Mouse (Mus musculus): ENCODE measurements around the gene Tsfm. TPM values are rescaled to one million over a fixed set of nuclear protein-coding genes. Genes with fewer than 3 reads are reported as not detected.
A peak's percentile ranks its signal among the peaks of the same experiment; 100 is the strongest.

Tsfm gene
- polyA plus RNA-seq (2021; fragmentation: Nextera tagmentation): 53.7 and 58.3 TPM in 2 replicates
- long read RNA-seq, experiment 1, transcript Tsfm-201 (6 exons, 1,206 nt): major isoform, 68 of 88 reads
- long read RNA-seq, experiment 1, transcript Tsfm-206 (5 exons, 656 nt): minor isoform, 9 of 88 reads
- long read RNA-seq, experiment 1, partial matches to known transcripts: 3 of 88 reads
- long read RNA-seq, experiment 1, other reads (novel, unspliced or antisense): 8 of 88 reads
- long read RNA-seq, experiment 2, transcript Tsfm-206 (5 exons, 656 nt): minor isoform, 13 of 90 reads
- long read RNA-seq, experiment 2, transcript Tsfm-201 (6 exons, 1,206 nt): major isoform, 71 of 90 reads
- long read RNA-seq, experiment 2, partial matches to known transcripts: 0 of 90 reads
- long read RNA-seq, experiment 2, other reads (novel, unspliced or antisense): 6 of 90 reads

GRCm38 (mm10) chr10:127030336-127031296 is at the start of gene Tsfm:
TSS of gene Tsfm (minus strand) at chr10:127030840.

DNA sequence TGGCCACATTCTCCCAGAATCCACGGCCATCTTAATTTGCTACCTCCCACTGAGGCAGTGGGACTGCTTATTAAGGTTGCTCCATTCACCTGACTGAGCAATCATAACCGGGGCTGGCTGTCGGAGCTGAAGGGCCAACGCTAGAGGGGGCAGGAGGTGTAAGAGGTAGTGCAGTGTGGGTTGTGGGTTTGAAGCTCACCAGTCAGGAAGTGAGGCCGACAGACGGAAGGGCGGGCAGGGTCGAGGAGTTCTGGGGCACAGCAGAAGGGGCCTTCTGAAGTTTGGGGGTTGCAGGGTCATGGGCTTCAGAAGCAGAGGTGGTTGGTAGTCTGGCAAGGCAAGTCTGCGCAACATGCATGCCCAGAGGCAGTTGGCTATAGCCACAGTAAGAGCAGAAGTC is 44.4 kb upstream of the Tsfm start, which contains the start of gene Agap2:
Gene Agap2, plus strand, starts transcription at position 205 of the 400 bp plus-strand sequence.

GRCm38 (mm10) chr10:127070190-127071121 is 39.8 kb upstream of the Tsfm start, which contains the start of gene Tspan31:
TSS of gene Tspan31 (minus strand) at chr10:127070264.

DNA sequence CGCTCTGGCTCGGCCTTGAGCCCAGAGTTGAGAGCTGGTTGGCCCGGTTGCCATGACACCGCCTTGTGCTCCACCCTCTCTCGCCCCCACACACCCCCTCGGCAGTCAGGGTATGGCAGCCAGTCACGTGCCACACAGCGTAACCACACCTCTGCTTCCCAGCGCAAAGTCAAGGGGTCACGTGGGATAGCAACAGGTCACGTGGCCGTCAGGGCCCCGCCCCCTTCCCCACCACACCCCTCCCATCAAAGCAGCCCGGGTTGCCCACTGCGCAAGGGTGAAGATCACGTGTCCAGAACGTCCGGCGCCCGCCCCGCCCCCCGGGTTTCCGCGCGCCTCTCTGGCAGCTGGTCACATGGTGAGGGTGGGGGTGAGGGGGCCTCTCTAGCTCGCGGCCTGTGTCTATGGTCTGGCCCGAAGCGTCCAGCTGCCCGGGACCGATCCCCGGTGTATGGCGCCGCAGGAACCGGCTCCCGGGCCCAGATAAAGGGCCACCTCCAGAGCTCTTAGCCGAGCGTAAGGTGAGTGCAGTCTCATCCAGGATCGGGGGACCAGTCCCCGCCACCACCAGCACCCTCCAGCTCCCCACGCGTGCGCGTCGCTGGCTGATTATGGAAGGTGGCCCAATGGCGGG is 32.7 kb upstream of the Tsfm start, which contains the start of gene Cdk4:
Gene Cdk4, plus strand, starts transcription at position 296 of the 634 bp plus-strand sequence.

DNA sequence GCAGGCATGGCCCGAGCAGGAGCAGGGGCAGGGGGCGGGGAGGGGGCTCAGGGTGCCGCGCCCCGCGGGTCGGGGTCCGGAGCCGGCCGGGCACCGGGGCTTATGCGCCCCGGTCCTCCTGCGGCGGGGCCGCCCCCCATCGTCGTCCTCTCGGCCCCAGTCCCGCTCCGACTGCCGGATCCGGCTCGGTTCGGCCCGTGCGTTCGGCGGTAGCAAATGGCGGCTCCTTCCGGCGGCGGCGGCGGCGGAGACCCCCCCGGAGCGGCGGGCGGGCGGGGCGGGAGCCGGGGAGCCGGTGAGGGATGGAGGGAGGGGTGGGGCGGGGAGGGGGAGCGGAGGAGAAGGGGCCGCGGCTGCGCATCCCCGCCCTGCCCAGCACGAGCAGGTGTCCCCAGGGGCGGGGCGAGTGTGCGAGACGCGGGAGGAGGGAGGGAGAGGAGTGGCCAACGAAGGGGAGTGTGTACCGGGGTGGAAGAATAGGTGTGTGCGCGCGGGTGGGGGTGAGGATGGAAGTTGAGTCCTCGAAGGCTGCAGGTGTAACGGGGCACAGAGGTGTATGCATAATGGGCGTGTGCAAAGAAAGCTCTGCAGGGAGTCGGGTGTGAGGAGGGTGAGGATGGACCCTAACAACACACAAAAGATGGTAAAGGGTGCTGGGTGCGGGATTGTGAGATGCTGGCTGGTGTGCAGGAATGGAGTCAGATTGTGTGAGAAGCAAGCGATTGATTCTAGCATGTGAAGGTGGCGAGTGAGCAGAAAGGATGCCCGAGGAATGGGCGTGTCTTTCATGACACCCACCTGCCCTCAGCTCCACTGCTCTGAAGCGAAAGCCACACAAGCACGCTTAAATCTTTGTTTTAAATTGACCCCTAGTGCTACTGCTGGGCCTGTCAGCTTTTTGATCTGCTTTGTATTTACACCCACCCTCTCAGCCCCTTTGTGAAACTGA is 29.6 kb upstream of the Tsfm start, which contains the start of gene March9:
Gene March9, minus strand, starts transcription at position 217 of the 949 bp plus-strand sequence.

GRCm38 (mm10) chr10:127047954-127048353 is 17.3 kb upstream of the Tsfm start, which contains the start of gene Cyp27b1:
TSS of gene Cyp27b1 (plus strand) at chr10:127048250.

GRCm38 (mm10) chr10:127041274-127041766 is 10.7 kb upstream of the Tsfm start, which contains the start of the genes Mettl1 and Eef1akmt3:
TSS of gene Mettl1 (plus strand) at chr10:127041414.
TSS of gene Eef1akmt3 (minus strand) at chr10:127041513.

GRCm38 (mm10) chr10:127000529-127000928 is 30.1 kb downstream of the Tsfm start, which contains the start of gene Avil:
TSS of gene Avil (plus strand) at chr10:127000709.

DNA sequence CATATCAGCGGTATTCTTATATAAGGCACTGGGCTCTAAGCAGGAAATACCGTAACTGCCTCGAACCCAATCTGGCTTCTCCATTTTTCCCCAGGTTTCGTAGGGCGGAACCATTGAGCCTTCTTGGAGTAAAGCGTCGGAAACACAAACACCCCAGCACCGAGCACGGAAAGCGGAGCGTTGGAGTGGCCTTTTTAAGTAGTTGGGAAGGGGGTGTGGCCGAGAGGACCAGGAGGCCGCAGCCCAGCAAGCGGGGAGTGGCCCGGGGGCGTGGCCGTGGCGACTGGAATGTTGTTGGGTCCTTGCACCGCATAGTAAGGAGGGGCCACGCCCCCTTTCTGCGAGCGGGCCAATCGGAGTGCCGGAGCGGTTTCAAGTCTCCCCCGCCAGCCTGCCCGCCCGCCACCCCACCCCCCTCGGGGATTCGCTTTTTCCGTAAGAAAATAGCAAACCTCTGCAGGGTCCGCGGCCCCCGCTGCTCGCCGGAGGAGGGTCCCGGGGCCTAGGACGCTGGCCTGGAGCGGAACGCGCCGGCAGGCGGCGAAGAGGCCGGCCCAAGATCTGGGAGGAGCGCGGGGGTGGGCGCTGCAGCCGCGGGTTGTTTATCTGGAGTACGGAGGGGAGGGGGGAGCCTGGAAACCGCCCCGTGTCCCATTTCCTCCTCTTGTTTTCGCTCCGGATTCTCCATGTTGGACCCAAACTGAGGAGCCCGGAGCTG is 52.2 kb downstream of the Tsfm start, which contains the start of gene Ctdsp2:
Gene Ctdsp2, plus strand, starts transcription at position 441 of the 718 bp plus-strand sequence.

Small RNA genes lying within 50 kb of the gene (microRNA-seq; reads per million reads assigned to microRNA genes)
- gene Mir26a-2: 61.2 reads per million, percentile 53 among the genes with 10 or more reads in this experiment
- gene Mir546: not detected

Other genes with a start within 250 kb of the Tsfm start
- 21.6 and 24.2 TPM in 2 replicates for gene Atp23, start 129.5 kb downstream of the Tsfm start, polyA plus RNA-seq (2021; fragmentation: Nextera tagmentation)
- 11.9 and 12.5 TPM in 2 replicates for gene Ctdsp2, start 52.1 kb downstream of the Tsfm start, polyA plus RNA-seq (2021; fragmentation: Nextera tagmentation)
- gene Avil, start 30.1 kb downstream of the Tsfm start, polyA plus RNA-seq (2021; fragmentation: Nextera tagmentation): 0.04 and 0.10 TPM in 2 replicates
- 7.8 and 9.2 TPM in 2 replicates for gene Mettl1, start 10.6 kb upstream of the Tsfm start, polyA plus RNA-seq (2021; fragmentation: Nextera tagmentation)
- gene Eef1akmt3, start 10.7 kb upstream of the Tsfm start, polyA plus RNA-seq (2021; fragmentation: Nextera tagmentation): 0.08 and 0.13 TPM in 2 replicates
- not detected in 2 replicates for gene Cyp27b1, start 17.4 kb upstream of the Tsfm start, polyA plus RNA-seq (2021; fragmentation: Nextera tagmentation)
- gene March9, start 29.3 kb upstream of the Tsfm start, polyA plus RNA-seq (2021; fragmentation: Nextera tagmentation): 1.5 and 1.8 TPM in 2 replicates
- 99.0 and 101 TPM in 2 replicates for gene Cdk4, start 32.7 kb upstream of the Tsfm start, polyA plus RNA-seq (2021; fragmentation: Nextera tagmentation)
- gene Tspan31, start 39.4 kb upstream of the Tsfm start, polyA plus RNA-seq (2021; fragmentation: Nextera tagmentation): 50.4 and 58.3 TPM in 2 replicates
- 22.4 and 25.7 TPM in 2 replicates for gene Agap2, start 44.4 kb upstream of the Tsfm start, polyA plus RNA-seq (2021; fragmentation: Nextera tagmentation)
- 24.9 and 33.0 TPM in 2 replicates for gene Os9, start 90.3 kb upstream of the Tsfm start, polyA plus RNA-seq (2021; fragmentation: Nextera tagmentation)
- gene B4galnt1, start 134.4 kb upstream of the Tsfm start, polyA plus RNA-seq (2021; fragmentation: Nextera tagmentation): 86.3 and 104 TPM in 2 replicates
- 2.6 and 2.7 TPM in 2 replicates for gene Slc26a10, start 149.8 kb upstream of the Tsfm start, polyA plus RNA-seq (2021; fragmentation: Nextera tagmentation)
- gene Arhgef25, start 159.2 kb upstream of the Tsfm start, polyA plus RNA-seq (2021; fragmentation: Nextera tagmentation): 33.4 and 33.7 TPM in 2 replicates
- 6.5 and 8.7 TPM in 2 replicates for gene Dtx3, start 164.9 kb upstream of the Tsfm start, polyA plus RNA-seq (2021; fragmentation: Nextera tagmentation)
- gene Pip4k2c, start 180.7 kb upstream of the Tsfm start, polyA plus RNA-seq (2021; fragmentation: Nextera tagmentation): 76.9 and 80.5 TPM in 2 replicates
- gene Kif5a, start 232.5 kb upstream of the Tsfm start, polyA plus RNA-seq (2021; fragmentation: Nextera tagmentation): 133 and 152 TPM in 2 replicates
- 237 and 276 TPM in 2 replicates for gene Dctn2, start 235.5 kb upstream of the Tsfm start, polyA plus RNA-seq (2021; fragmentation: Nextera tagmentation)

All from layer of hippocampus, adult 6 months (tissue).